Mouse (Mus musculus): Measurements from ENCODE around the gene Ccdc83. TPM values are rescaled to one million over a fixed set of nuclear protein-coding genes. Genes with fewer than 3 reads are reported as not detected.
"Not testable (repeated sequence)": the region's sequence is repeated elsewhere in the genome, so short reads cannot be mapped to it uniquely, and the experiment has no call there.

The Ccdc83 gene
- total RNA-seq, 2 experiments from 2014 or later, result not detected

- Histone ChIP-seq H3K4me3 (no peak overlapping the region), H3K27ac (no peak overlapping the region)
- peak; percentile 46 for TF ChIP-seq CTCF (IDR thresholded peaks at IDR 0.05)
- intact Hi-C loops (cut with DNase I), result no loop called here
- DNase-seq (ENCODE audit: extremely low spot score in 1 of 2, low spot score in 2 of 2), result no peak
Measured at GRCm38 (mm10) chr7:90252946-90253345, 12.6 kb downstream of the Ccdc83 start.

DNA sequence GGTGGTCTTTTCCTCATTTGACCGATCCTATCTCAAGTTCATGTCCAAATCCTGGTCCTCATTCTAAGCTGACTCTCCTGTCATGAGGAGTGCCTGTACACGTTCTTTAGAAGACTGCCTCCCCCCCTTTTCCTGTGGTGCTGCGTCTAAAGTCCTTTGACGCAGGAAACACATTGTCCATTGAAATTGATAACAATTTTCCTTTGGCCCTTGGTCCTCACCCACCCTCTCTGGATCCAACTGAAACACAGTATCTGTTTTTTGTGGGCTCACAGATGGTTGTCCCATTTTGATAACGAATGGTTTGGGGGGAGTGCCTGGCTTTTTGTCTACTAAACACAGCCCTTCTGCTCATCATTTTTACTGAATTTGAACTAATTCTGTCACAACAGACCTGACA lies 21.9 kb downstream of the Ccdc83 start:
- TF ChIP-seq CTCF (IDR thresholded peaks at IDR 0.05), result no peak
- H3K4me3 ChIP-seq, result no peak overlapping the region
- no peak for DNase-seq (ENCODE audit: extremely low spot score in 1 of 2, low spot score in 2 of 2)
- no peak overlapping the region for H3K27ac ChIP-seq
- intact Hi-C loops (cut with DNase I), result no loop called here

- no peak for TF ChIP-seq CTCF (IDR thresholded peaks at IDR 0.05)
- Histone ChIP-seq H3K4me3 (no peak overlapping the region), H3K27ac (no peak overlapping the region)
- intact Hi-C loops (cut with DNase I), result no loop called here
- no peak for DNase-seq (ENCODE audit: extremely low spot score in 1 of 2, low spot score in 2 of 2)
Measured at GRCm38 (mm10) chr7:90243151-90243550, 22.4 kb downstream of the Ccdc83 start.

DNA sequence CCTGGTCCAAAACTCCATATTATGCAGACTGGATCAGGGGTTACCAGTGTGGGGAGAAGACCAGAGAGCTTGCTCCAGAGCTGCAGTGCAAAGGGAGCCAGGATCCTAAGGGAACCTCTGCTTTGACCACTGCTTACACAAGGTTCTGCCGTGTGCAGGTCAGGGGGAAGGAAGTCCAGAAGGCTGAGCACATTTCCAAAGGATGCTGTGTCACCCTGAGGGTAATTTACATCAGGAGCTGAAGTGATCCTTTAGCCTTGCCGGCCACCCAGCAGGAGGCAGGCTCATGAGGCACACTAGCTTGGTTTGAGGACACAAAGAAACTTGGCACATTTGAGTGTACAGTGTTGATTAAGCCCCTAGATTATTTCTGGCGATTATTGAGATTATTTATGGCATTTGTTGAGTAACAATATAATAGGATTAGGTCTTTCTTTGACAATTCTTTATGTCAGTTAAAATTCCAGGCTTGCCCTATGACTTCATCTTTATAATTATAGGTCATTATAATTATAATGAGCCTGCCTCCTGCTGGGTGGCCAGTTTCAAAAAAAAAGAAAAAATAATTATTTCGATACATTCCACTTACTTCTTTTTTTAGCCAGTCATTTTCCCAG lies 29.2 kb downstream of the Ccdc83 start:
- intact Hi-C loops (cut with DNase I), result no loop called here
- no peak for TF ChIP-seq CTCF (IDR thresholded peaks at IDR 0.05)
- DNase-seq (ENCODE audit: extremely low spot score in 1 of 2, low spot score in 2 of 2), result no peak

GRCm38 (mm10) chr7:90233921-90234320 lies 31.7 kb downstream of the Ccdc83 start:
- DNase-seq (ENCODE audit: extremely low spot score in 1 of 2, low spot score in 2 of 2), result no peak
- H3K27ac ChIP-seq, result no peak overlapping the region
- intact Hi-C loops (cut with DNase I), result no loop called here

More for the DNA sequence above, 29.2 kb downstream of the Ccdc83 start:
- Histone ChIP-seq H3K27ac (no peak overlapping the region), H3K4me3 (no peak overlapping the region)

DNA sequence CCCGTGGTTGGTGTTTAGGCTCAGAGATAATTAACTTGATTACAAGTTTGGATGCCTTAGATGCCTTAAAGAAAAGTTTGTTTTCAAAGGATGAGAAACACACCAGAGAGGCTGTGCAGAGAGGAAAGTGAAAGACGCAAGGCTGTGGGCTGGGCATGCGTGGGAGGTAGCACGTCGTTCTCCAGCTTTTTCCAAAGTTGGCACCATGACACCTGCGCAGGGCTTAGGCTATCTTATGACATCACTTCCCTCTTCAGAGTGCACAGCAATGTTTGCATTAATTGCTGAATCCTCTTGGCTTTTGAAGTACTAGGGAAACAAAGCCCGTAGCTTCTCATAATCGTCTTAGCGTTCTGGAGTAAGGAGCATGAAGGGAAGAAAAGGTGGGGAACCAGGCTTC lies 34.1 kb downstream of the Ccdc83 start:
- H3K4me3 ChIP-seq, result no peak overlapping the region
- H3K27ac ChIP-seq, result no peak overlapping the region
- intact Hi-C loops (cut with DNase I), result no loop called here
- no peak for TF ChIP-seq CTCF (IDR thresholded peaks at IDR 0.05)
- peak; percentile 22 to 41 for DNase-seq (ENCODE audit: extremely low spot score in 1 of 2, low spot score in 2 of 2)

More at GRCm38 (mm10) chr7:90233921-90234320, 31.7 kb downstream of the Ccdc83 start:
- TF ChIP-seq CTCF (IDR thresholded peaks at IDR 0.05), result no peak
- H3K4me3 ChIP-seq, result no peak overlapping the region

DNA sequence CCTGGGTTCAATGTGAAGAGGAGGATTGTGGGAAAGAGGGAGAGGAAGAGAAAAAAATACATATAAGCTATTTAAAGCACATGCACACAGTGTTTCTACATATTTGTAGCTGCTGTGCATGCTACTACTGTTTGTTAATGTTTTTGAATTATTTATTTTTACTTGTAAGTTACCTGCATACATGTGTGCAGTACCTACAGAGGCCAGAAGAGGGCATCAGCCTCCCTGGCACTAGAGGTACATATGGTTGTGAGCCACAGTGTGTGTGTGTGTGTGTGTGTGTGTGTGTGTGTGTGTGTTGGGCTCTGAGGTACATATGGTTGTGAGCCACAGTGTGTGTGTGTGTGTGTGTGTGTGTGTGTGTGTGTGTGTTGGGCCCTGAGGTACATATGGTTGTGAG lies 36.7 kb downstream of the Ccdc83 start:
- H3K4me3 ChIP-seq; H3K27ac ChIP-seq; DNase-seq (ENCODE audit: extremely low spot score in 1 of 2, low spot score in 2 of 2); intact Hi-C loops (cut with DNase I): not testable (repeated sequence)
- TF ChIP-seq CTCF (IDR thresholded peaks at IDR 0.05), result peak; percentile 21

DNA sequence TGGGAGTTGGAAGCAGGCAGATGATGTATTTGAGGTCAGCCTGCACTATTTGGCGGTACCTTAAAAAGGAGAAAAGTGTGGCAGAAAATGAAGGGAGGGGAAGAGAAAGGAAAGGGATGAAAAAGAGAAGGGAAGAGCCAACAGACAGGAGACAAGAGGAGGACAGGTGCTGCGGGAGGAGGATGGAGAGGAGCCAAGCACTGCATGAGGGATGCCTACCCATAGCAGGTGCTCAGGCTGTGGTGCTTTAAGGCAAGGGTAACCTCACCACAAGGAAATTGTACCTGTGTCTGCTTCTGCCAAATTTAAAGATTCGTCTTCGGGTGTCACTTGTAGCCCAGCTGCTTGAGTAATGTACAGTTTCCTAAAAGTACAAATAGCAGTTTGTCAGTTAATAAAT lies 37.5 kb downstream of the Ccdc83 start:
- Histone ChIP-seq H3K27ac (no peak overlapping the region), H3K4me3 (no peak overlapping the region)
- no peak for DNase-seq (ENCODE audit: extremely low spot score in 1 of 2, low spot score in 2 of 2)
- intact Hi-C loops (cut with DNase I), result no loop called here
- no peak for TF ChIP-seq CTCF (IDR thresholded peaks at IDR 0.05)

- no peak for DNase-seq (ENCODE audit: extremely low spot score in 1 of 2, low spot score in 2 of 2)
- Histone ChIP-seq H3K27ac (no peak overlapping the region), H3K4me3 (no peak overlapping the region)
- no peak for TF ChIP-seq CTCF (IDR thresholded peaks at IDR 0.05)
- intact Hi-C loops (cut with DNase I), result no loop called here
Measured at GRCm38 (mm10) chr7:90221487-90221886, 44.1 kb downstream of the Ccdc83 start.

DNA sequence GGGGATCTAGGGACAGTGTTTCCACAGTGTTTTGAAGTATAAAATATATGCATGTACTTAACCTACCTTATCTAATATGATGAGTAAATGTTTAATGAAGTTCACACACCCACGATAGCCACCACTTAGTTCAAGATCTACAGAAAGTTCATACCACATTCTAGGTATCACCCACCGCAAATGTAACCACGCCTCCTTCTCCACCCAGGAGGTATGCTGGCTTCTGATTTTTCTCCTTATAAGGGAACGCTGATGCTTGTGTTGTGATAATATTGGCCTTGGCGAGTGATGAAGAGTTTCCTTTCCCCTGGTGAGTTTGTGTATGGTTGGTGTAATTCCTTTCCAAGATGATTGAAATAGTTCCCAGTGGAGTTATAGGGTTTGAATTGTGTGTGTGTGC lies 47.5 kb downstream of the Ccdc83 start:
- intact Hi-C loops (cut with DNase I), result no loop called here
- no peak for TF ChIP-seq CTCF (IDR thresholded peaks at IDR 0.05)
- Histone ChIP-seq H3K27ac (no peak overlapping the region), H3K4me3 (no peak overlapping the region)
- no peak for DNase-seq (ENCODE audit: extremely low spot score in 1 of 2, low spot score in 2 of 2)

DNA sequence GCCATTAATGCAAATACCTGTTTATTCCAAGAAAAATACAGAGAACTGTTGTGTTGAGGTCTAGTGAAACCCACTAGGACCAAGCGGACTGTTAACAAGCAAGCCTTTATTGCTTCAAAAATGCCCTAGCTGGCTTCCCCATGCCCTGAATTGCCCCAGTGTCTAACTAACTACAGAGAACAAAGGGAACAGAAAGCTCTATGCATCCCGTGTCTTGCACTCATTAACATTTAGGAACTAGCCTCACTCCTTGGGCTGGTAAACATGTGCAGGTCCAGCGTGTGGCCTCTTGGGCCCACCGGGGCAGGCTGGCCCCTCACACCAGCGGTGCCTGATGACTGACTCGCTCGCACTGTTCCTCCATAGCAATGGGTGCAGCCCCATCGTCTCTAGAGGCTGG lies 49.1 kb downstream of the Ccdc83 start:
- intact Hi-C loops (cut with DNase I), result no loop called here
- no peak for DNase-seq (ENCODE audit: extremely low spot score in 1 of 2, low spot score in 2 of 2)
- TF ChIP-seq CTCF (IDR thresholded peaks at IDR 0.05), result no peak
- Histone ChIP-seq H3K4me3 (no peak overlapping the region), H3K27ac (peak overlapping the region; percentile 59)

- Histone ChIP-seq H3K27ac (no peak overlapping the region), H3K4me3 (no peak overlapping the region)
- no peak for TF ChIP-seq CTCF (IDR thresholded peaks at IDR 0.05)
- intact Hi-C loops (cut with DNase I), result no loop called here
- no peak for DNase-seq (ENCODE audit: extremely low spot score in 1 of 2, low spot score in 2 of 2)
Measured at GRCm38 (mm10) chr7:90210947-90211346, 54.6 kb downstream of the Ccdc83 start.

DNA sequence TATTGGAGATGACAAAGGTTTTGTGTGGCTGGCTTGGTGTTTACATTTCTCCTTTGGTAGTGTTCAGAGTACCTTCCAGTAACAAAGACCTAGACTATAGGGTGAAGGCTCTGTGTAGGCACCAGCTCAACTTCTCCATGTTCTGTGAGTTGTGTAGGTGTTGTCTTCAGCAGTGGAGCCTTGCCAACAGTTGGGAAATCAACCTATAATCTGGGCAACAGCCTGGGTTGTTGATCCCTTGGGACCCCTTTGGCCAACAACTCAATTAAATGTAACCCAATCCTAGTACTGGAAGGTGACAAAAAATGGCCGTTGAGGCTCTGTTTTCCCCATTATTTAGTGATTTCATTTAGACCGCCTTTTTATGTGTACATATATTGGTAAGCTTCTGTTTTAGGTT lies 55.5 kb downstream of the Ccdc83 start:
- H3K27ac ChIP-seq, result no peak overlapping the region
- DNase-seq (ENCODE audit: extremely low spot score in 1 of 2, low spot score in 2 of 2), result no peak
- H3K4me3 ChIP-seq, result no peak overlapping the region
- intact Hi-C loops (cut with DNase I), result no loop called here
- TF ChIP-seq CTCF (IDR thresholded peaks at IDR 0.05), result no peak

Data from left cerebral cortex, adult 2 months (tissue).